Mouse (Mus musculus) midbrain, embryonic 16.5 days (tissue): Measurements from ENCODE around the gene Aacs. TPM values are rescaled to one million over a fixed set of nuclear protein-coding genes. Genes with fewer than 3 reads are reported as not detected.
A peak's percentile ranks its signal among the peaks of the same experiment; 100 is the strongest.
"Not testable (repeated sequence)": the region's sequence is repeated elsewhere in the genome, so short reads cannot be mapped to it uniquely, and the experiment has no call there.

Source experiments
- ATAC-seq: fragments of 200-750 bp; cut with Nextera tagmentation; 2 replicates; pipeline ENCODE4 v1.8.0; 2017; ENCODE audit warnings: moderate TSS enrichment
- H3K27ac ChIP-seq: fragments of 300-500 bp; sonication (generic); 2 replicates; pipeline ENCODE4 v1.5.1; 2014; ENCODE audit warnings: mild to moderate bottlenecking, low read length, mixed read lengths
- H3K27me3 ChIP-seq: fragments of 300-500 bp; sonication (generic); 2 replicates; pipeline ENCODE4 v1.6.1; 2014; ENCODE audit warnings: low read depth, low read length, mixed read lengths; ENCODE audit not compliant: control insufficient read depth, insufficient read depth
- H3K36me3 ChIP-seq: fragments of 300-500 bp; sonication (generic); 2 replicates; pipeline ENCODE4 v1.6.1; 2014; ENCODE audit warnings: mild to moderate bottlenecking, low read length, moderate library complexity, mixed read lengths; ENCODE audit not compliant: control insufficient read depth, insufficient read depth
- H3K4me1 ChIP-seq: fragments of 300-500 bp; sonication (generic); 2 replicates; pipeline ENCODE4 v1.6.1; 2014; ENCODE audit warnings: mild to moderate bottlenecking, low read length, mixed read lengths; ENCODE audit not compliant: control insufficient read depth, insufficient read depth
- H3K4me2 ChIP-seq: fragments of 300-500 bp; sonication (generic); 2 replicates; pipeline ENCODE4 v1.6.1; 2014; ENCODE audit warnings: mild to moderate bottlenecking, low read length, mixed read lengths
- H3K4me3 ChIP-seq: fragments of 300-500 bp; sonication (generic); 2 replicates; pipeline ENCODE4 v1.5.1; 2014; ENCODE audit warnings: low read depth, mild to moderate bottlenecking, low read length, moderate library complexity, mixed read lengths
- H3K9ac ChIP-seq: fragments of 300-500 bp; sonication (generic); 2 replicates; pipeline ENCODE4 v1.6.1; 2014; ENCODE audit warnings: low read depth, low read length, mixed read lengths
- H3K9me3 ChIP-seq: fragments of 300-500 bp; sonication (generic); replicated peaks from 2 replicates; pipeline ENCODE4 v1.6.1; 2014; ENCODE audit warnings: mild to moderate bottlenecking, low read length, mixed read lengths; ENCODE audit not compliant: control insufficient read depth, poor library complexity, severe bottlenecking
- WGBS: fragments of 180-500 bp; shearing (Covaris S2); extraction: QIAGEN DNeasy Blood & Tissue Kit; methylation state at CpG from one replicate; pipeline ENCODE4 v1.1.7; 2014; 5-methylcytosine and 5-hydroxymethylcytosine counted together
- polyA plus RNA-seq: library from polyadenylated mRNA; unstranded; fragments of >200 nt; fragmentation: Nextera tagmentation; extraction: Ambion mirVana; gene quantifications from 2 replicates; pipeline ENCODE4 v1.2.1, GENCODE M21; 2015

Gene Aacs
- 100 and 125 TPM in 2 replicates for polyA plus RNA-seq

GRCm38 (mm10) chr5:125475601-125476285 is at the start of gene Aacs:
Aacs (plus strand) TSS chr5:125475814.
- peak within 1 kb of the TSS; percentile 91 for H3K4me2 ChIP-seq
- no peaks in the 10 kb centered on the region for H3K9me3 ChIP-seq
- H3K27ac ChIP-seq: peak within 1 kb of the TSS; percentile 87
- no peaks in the 10 kb centered on the region for H3K27me3 ChIP-seq
- H3K4me3 ChIP-seq: peak within 1 kb of the TSS; percentile 85
- H3K36me3 ChIP-seq: no peaks in the 10 kb centered on the region
- H3K4me1 ChIP-seq: peaks cover 30% of the 10 kb centered on the region
- H3K9ac ChIP-seq: peak within 1 kb of the TSS; percentile 84
- ATAC-seq: peak; percentile 89
- WGBS: under 1% methylated on average over 60 of the region's 60 CpGs

DNA sequence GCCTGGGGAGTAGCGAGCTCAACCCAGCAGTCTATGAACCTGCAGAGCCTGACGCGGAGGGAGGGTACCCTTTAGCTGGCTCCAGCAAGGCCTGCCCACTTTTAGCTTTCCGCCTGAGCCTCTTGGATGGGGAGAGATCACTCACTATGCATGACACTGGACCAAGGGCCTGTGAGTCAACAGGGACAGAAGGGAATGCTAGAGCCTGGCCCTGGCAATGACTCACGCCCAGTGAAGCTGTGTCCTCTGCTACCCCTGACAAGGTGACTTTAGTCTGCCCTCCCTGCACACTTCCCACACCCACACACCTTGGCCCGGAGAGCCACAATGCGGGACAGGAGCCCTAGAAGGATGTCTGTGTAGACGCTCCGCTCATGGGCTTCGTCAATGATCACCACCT is 49.3 kb upstream of the Aacs start:
- no peak overlapping the region for H3K27ac ChIP-seq
- ATAC-seq: no peak
- no peak overlapping the region for H3K4me2 ChIP-seq
- H3K4me1 ChIP-seq: no peaks in the 10 kb centered on the region
- no peaks in the 10 kb centered on the region for H3K9me3 ChIP-seq
- no peak overlapping the region for H3K4me3 ChIP-seq
- 96% methylated on average over 10 of the region's 10 CpGs for WGBS
- peaks cover 69% of the 10 kb centered on the region for H3K36me3 ChIP-seq
- no peak overlapping the region for H3K9ac ChIP-seq
- H3K27me3 ChIP-seq: no peaks in the 10 kb centered on the region

DNA sequence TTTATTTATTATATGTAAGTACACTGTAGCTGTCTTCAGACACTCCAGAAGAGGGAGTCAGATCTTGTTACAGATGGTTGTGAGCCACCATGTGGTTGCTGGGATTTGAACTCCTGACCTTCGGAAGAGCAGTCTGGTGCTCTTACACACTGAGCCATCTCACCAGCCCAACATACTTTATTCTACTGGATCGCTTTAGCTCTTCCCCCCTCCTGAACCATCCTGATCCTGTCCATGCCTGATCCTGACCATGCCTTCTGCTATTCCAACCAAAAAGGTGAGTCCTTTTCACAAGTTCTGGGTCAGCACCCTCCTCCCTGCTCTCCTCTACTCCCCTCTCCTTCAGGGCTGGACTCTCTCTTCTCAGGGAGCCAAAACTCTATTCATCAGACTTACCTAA is 43.3 kb upstream of the Aacs start:
- not testable (repeated sequence) for ATAC-seq, H3K27ac ChIP-seq, H3K27me3 ChIP-seq, H3K9me3 ChIP-seq, H3K9ac ChIP-seq, H3K4me3 ChIP-seq
- H3K36me3 ChIP-seq: peaks cover 27% of the 10 kb centered on the region
- peak overlapping the region; percentile 92; the same call in 1 of the 2 replicates for H3K4me2 ChIP-seq
- H3K4me1 ChIP-seq: peaks cover 11% of the 10 kb centered on the region
- 94% methylated on average over 2 of the region's 2 CpGs for WGBS

GRCm38 (mm10) chr5:125433793-125434337 is 41.7 kb upstream of the Aacs start, which contains the start of gene Dhx37:
Dhx37 (minus strand) TSS chr5:125434121.
- Histone ChIP-seq H3K27ac (peak within 1 kb of the TSS; percentile 70), H3K27me3 (no peaks in the 10 kb centered on the region), H3K4me2 (peak within 1 kb of the TSS; percentile 92), H3K36me3 (peaks cover 17% of the 10 kb centered on the region), H3K9me3 (no peaks in the 10 kb centered on the region), H3K4me3 (peak within 1 kb of the TSS; percentile 73), H3K4me1 (peaks cover 11% of the 10 kb centered on the region), H3K9ac (peak within 1 kb of the TSS; percentile 85)
- WGBS: under 1% methylated on average over 46 of the region's 46 CpGs
- ATAC-seq: peak; percentile 96

DNA sequence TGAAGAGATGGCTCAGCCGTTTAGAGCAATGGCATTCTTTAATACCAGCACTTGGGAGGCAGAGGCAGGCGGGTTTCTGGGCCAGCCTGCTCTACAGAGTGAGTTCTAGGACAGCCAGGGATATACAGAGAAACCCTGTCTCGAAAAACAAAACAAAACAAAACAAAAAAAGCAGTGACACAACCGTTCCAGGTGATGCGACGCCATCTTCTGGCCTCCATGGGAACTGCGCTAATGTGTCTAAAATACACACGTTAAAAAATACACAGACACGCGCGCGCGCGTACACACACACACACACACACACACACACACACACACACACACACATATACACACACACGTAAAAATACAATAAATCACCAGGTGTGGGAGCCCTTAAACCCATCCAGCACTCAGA is 41.3 kb upstream of the Aacs start:
- not testable (repeated sequence) for H3K9ac ChIP-seq, H3K27ac ChIP-seq, H3K9me3 ChIP-seq, ATAC-seq, H3K27me3 ChIP-seq
- Histone ChIP-seq H3K4me2 (0 out of 2 replicates have a peak overlapping the region, but pooled peaks have one; percentile 2), H3K4me1 (peaks cover 11% of the 10 kb centered on the region), H3K36me3 (peaks cover 13% of the 10 kb centered on the region), H3K4me3 (peak overlapping the region; percentile 73)
- 49% methylated on average over 13 of the region's 15 CpGs for WGBS

GRCm38 (mm10) chr5:125440583-125441233 is 34.9 kb upstream of the Aacs start:
- H3K4me1 ChIP-seq: peaks cover 15% of the 10 kb centered on the region
- no peak; the same call in 1 of the 2 replicates for ATAC-seq
- H3K27ac ChIP-seq: peak overlapping the region; percentile 75
- peak overlapping the region; percentile 73 for H3K4me3 ChIP-seq
- WGBS: 4% methylated on average over 7 of the region's 7 CpGs
- H3K27me3 ChIP-seq: no peaks in the 10 kb centered on the region
- H3K36me3 ChIP-seq: no peaks in the 10 kb centered on the region
- H3K9ac ChIP-seq: peak overlapping the region; percentile 86
- no peaks in the 10 kb centered on the region for H3K9me3 ChIP-seq
- H3K4me2 ChIP-seq: peak overlapping the region; percentile 78

DNA sequence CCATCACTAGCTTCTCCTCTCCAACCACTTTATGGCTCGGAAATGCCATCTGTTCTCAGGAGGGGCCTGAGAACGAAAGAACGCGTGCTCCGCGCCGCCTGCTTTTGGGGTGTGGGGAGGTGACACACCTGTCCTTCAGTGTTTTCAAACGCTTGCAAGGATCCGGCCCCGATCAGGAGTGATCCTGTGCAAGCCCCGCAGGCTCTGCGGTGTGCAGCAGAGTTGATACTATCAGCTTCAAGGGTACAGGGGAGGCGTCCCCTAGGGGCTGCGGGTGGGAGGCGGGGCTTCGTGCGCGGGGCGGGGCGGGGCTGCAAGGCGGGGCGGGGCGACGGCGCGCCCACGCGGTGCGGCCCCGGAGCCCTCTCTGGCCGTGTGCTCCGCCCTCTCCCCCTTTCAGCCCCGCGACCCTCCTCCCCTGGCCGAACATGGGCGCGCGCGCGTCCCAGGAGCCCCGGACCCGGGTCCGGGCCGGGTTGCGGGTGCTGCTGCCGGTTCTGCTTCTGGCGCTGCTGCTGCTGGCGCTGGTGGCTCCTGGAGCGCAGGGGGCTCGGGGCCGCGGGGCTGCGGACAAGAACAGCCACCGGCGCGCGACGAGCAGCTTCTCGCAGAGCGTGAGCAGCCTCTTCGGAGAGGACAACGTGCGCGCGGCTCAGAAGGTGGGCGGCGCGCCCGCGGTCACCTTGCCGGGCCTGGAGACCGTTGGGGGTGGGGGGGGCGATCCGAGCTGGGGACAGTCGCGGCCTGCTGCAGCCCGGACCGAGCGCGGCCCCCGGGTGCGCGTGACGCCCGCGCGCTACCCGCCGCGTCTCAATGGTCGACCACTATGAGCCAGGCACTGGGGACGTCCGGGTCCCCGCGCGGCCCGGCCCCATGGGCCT is 34.1 kb upstream of the Aacs start, which contains the start of gene Bri3bp:
Gene Bri3bp (plus strand): TSS at position 335 of the 881 bp plus-strand sequence.
- Histone ChIP-seq H3K9me3 (no peaks in the 10 kb centered on the region), H3K4me1 (peaks cover 15% of the 10 kb centered on the region), H3K27me3 (no peaks in the 10 kb centered on the region), H3K9ac (peak within 1 kb of the TSS; percentile 86), H3K4me2 (peak within 1 kb of the TSS; percentile 78), H3K36me3 (no peaks in the 10 kb centered on the region), H3K27ac (peak within 1 kb of the TSS; percentile 75), H3K4me3 (peak within 1 kb of the TSS; percentile 73)
- WGBS: under 1% methylated on average over 78 of the region's 97 CpGs
- ATAC-seq: peak; percentile 82

- no peaks in the 10 kb centered on the region for H3K36me3 ChIP-seq
- no peaks in the 10 kb centered on the region for H3K9me3 ChIP-seq
These were observed 33.2 kb upstream of the Aacs start for GRCm38 (mm10) chr5:125442136-125442995.

More at GRCm38 (mm10) chr5:125442136-125442995, 33.2 kb upstream of the Aacs start:
- H3K4me1 ChIP-seq: peaks cover 15% of the 10 kb centered on the region
- H3K27ac ChIP-seq: peak overlapping the region; percentile 75
- peak overlapping the region; percentile 86 for H3K9ac ChIP-seq
- 22% methylated on average over 27 of the region's 27 CpGs for WGBS
- H3K4me3 ChIP-seq: peak overlapping the region; percentile 73
- ATAC-seq: peak; percentile 55
- H3K4me2 ChIP-seq: peak overlapping the region; percentile 78
- H3K27me3 ChIP-seq: no peaks in the 10 kb centered on the region
